Mouse (Mus musculus): ENCODE data around the gene Phkg2. TPM values are rescaled to one million over a fixed set of nuclear protein-coding genes. Genes with fewer than 3 reads are reported as not detected.
"Not testable (repeated sequence)": the region's sequence is repeated elsewhere in the genome, so short reads cannot be mapped to it uniquely, and the experiment has no call there.

Phkg2 gene
- polyA plus RNA-seq, 1 experiment, result 5.4 TPM

GRCm38 (mm10) chr7:127614091-127614490 lies 41.0 kb downstream of the Phkg2 start:
- peaks cover 31% of the 10 kb centered on the region for H3K36me3 ChIP-seq (ENCODE audit: control insufficient read depth)
- H3K4me1 ChIP-seq (ENCODE audit: control insufficient read depth), result peaks cover 30% of the 10 kb centered on the region
- TF ChIP-seq GATA1 (IDR thresholded peaks at IDR 0.05; ENCODE audit: low read length) (no peak), TAL1 (IDR thresholded peaks at IDR 0.05; ENCODE audit: low read length) (no peak)
- H3K27me3 ChIP-seq (ENCODE audit: control insufficient read depth), result peaks cover 32% of the 10 kb centered on the region
- peaks cover 16% of the 10 kb centered on the region for H3K9me3 ChIP-seq (ENCODE audit: control insufficient read depth, low read length)
- H3K4me3 ChIP-seq (replicated peaks), result peak overlapping the region; percentile 74

GRCm38 (mm10) chr7:127614511-127614890 lies 41.4 kb downstream of the Phkg2 start:
- H3K27me3 ChIP-seq (ENCODE audit: control insufficient read depth), result peaks cover 32% of the 10 kb centered on the region
- peaks cover 30% of the 10 kb centered on the region for H3K4me1 ChIP-seq (ENCODE audit: control insufficient read depth)
- peaks cover 29% of the 10 kb centered on the region for H3K36me3 ChIP-seq (ENCODE audit: control insufficient read depth)
- peak overlapping the region; percentile 74 for H3K4me3 ChIP-seq (replicated peaks)
- TF ChIP-seq TAL1 (IDR thresholded peaks at IDR 0.05; ENCODE audit: low read length) (no peak), GATA1 (IDR thresholded peaks at IDR 0.05; ENCODE audit: low read length) (no peak)
- H3K9me3 ChIP-seq (ENCODE audit: control insufficient read depth, low read length), result peaks cover 16% of the 10 kb centered on the region

- peaks cover 32% of the 10 kb centered on the region for H3K27me3 ChIP-seq (ENCODE audit: control insufficient read depth)
- TF ChIP-seq TAL1 (IDR thresholded peaks at IDR 0.05; ENCODE audit: low read length), result no peak
- no peak for TF ChIP-seq GATA1 (IDR thresholded peaks at IDR 0.05; ENCODE audit: low read length)
- H3K36me3 ChIP-seq (ENCODE audit: control insufficient read depth), result peaks cover 25% of the 10 kb centered on the region
- H3K4me1 ChIP-seq (ENCODE audit: control insufficient read depth), result peaks cover 30% of the 10 kb centered on the region
- H3K4me3 ChIP-seq (replicated peaks), result peak within 1 kb of the TSS; percentile 74
- peaks cover 16% of the 10 kb centered on the region for H3K9me3 ChIP-seq (ENCODE audit: control insufficient read depth, low read length)
Measured at GRCm38 (mm10) chr7:127614891-127615843, 42.0 kb downstream of the Phkg2 start, which contains the start of gene Zfp629. Zfp629 (minus strand) TSS chr7:127615797.

GRCm38 (mm10) chr7:127616336-127616735 lies 43.2 kb downstream of the Phkg2 start:
- H3K4me3 ChIP-seq (replicated peaks), result no peak overlapping the region
- H3K9me3 ChIP-seq (ENCODE audit: control insufficient read depth, low read length), result peaks cover 10% of the 10 kb centered on the region
- peaks cover 32% of the 10 kb centered on the region for H3K27me3 ChIP-seq (ENCODE audit: control insufficient read depth)

GRCm38 (mm10) chr7:127616881-127617280 lies 43.7 kb downstream of the Phkg2 start:
- Histone ChIP-seq H3K4me3 (replicated peaks) (no peak overlapping the region), H3K9me3 (ENCODE audit: control insufficient read depth, low read length) (peaks cover 5% of the 10 kb centered on the region), H3K36me3 (ENCODE audit: control insufficient read depth) (peaks cover 8% of the 10 kb centered on the region), H3K27me3 (ENCODE audit: control insufficient read depth) (peaks cover 32% of the 10 kb centered on the region), H3K4me1 (ENCODE audit: control insufficient read depth) (peaks cover 30% of the 10 kb centered on the region)
- TF ChIP-seq TAL1 (IDR thresholded peaks at IDR 0.05; ENCODE audit: low read length), result no peak
- no peak for TF ChIP-seq GATA1 (IDR thresholded peaks at IDR 0.05; ENCODE audit: low read length)

More at GRCm38 (mm10) chr7:127616336-127616735, 43.2 kb downstream of the Phkg2 start:
- peaks cover 30% of the 10 kb centered on the region for H3K4me1 ChIP-seq (ENCODE audit: control insufficient read depth)
- TF ChIP-seq GATA1 (IDR thresholded peaks at IDR 0.05; ENCODE audit: low read length) (no peak), TAL1 (IDR thresholded peaks at IDR 0.05; ENCODE audit: low read length) (no peak)
- H3K36me3 ChIP-seq (ENCODE audit: control insufficient read depth), result peaks cover 13% of the 10 kb centered on the region

GRCm38 (mm10) chr7:127617962-127618361 lies 44.8 kb downstream of the Phkg2 start:
- TF ChIP-seq GATA1 (IDR thresholded peaks at IDR 0.05; ENCODE audit: low read length), result no peak
- TF ChIP-seq TAL1 (IDR thresholded peaks at IDR 0.05; ENCODE audit: low read length), result no peak
- peaks cover 30% of the 10 kb centered on the region for H3K4me1 ChIP-seq (ENCODE audit: control insufficient read depth)
- no peaks in the 10 kb centered on the region for H3K36me3 ChIP-seq (ENCODE audit: control insufficient read depth)
- peaks cover 2% of the 10 kb centered on the region; the same call in 1 of the 2 replicates for H3K9me3 ChIP-seq (ENCODE audit: control insufficient read depth, low read length)
- no peak overlapping the region for H3K4me3 ChIP-seq (replicated peaks)
- peaks cover 32% of the 10 kb centered on the region for H3K27me3 ChIP-seq (ENCODE audit: control insufficient read depth)

- peaks cover 30% of the 10 kb centered on the region for H3K4me1 ChIP-seq (ENCODE audit: control insufficient read depth)
- H3K9me3 ChIP-seq (ENCODE audit: control insufficient read depth, low read length); H3K36me3 ChIP-seq (ENCODE audit: control insufficient read depth); H3K4me3 ChIP-seq (replicated peaks): not testable (repeated sequence)
- H3K27me3 ChIP-seq (ENCODE audit: control insufficient read depth), result peaks cover 29% of the 10 kb centered on the region
Measured at GRCm38 (mm10) chr7:127618402-127618801, 45.3 kb downstream of the Phkg2 start.

- TF ChIP-seq TAL1 (IDR thresholded peaks at IDR 0.05; ENCODE audit: low read length), result no peak
- TF ChIP-seq GATA1 (IDR thresholded peaks at IDR 0.05; ENCODE audit: low read length), result no peak
Measured at GRCm38 (mm10) chr7:127626039-127626438, 52.9 kb downstream of the Phkg2 start.

GRCm38 (mm10) chr7:127626471-127626870 lies 53.3 kb downstream of the Phkg2 start:
- H3K27me3 ChIP-seq (ENCODE audit: control insufficient read depth), result no peaks in the 10 kb centered on the region
- H3K4me3 ChIP-seq (replicated peaks), result peak overlapping the region; percentile 54
- H3K9me3 ChIP-seq (ENCODE audit: control insufficient read depth, low read length), result peaks cover 4% of the 10 kb centered on the region
- H3K4me1 ChIP-seq (ENCODE audit: control insufficient read depth), result peaks cover 31% of the 10 kb centered on the region
- TF ChIP-seq GATA1 (IDR thresholded peaks at IDR 0.05; ENCODE audit: low read length) (peak; percentile 96), TAL1 (IDR thresholded peaks at IDR 0.05; ENCODE audit: low read length) (peak; percentile 95)
- H3K36me3 ChIP-seq (ENCODE audit: control insufficient read depth), result no peaks in the 10 kb centered on the region

More at GRCm38 (mm10) chr7:127626039-127626438, 52.9 kb downstream of the Phkg2 start:
- H3K27me3 ChIP-seq (ENCODE audit: control insufficient read depth), result no peaks in the 10 kb centered on the region
- peak overlapping the region; percentile 54 for H3K4me3 ChIP-seq (replicated peaks)
- no peaks in the 10 kb centered on the region for H3K36me3 ChIP-seq (ENCODE audit: control insufficient read depth)
- H3K9me3 ChIP-seq (ENCODE audit: control insufficient read depth, low read length), result peaks cover 4% of the 10 kb centered on the region
- peaks cover 31% of the 10 kb centered on the region for H3K4me1 ChIP-seq (ENCODE audit: control insufficient read depth)
